Comparison of ENCODE assay signal across 17 mouse cellular contexts in the genomic region with DNA sequence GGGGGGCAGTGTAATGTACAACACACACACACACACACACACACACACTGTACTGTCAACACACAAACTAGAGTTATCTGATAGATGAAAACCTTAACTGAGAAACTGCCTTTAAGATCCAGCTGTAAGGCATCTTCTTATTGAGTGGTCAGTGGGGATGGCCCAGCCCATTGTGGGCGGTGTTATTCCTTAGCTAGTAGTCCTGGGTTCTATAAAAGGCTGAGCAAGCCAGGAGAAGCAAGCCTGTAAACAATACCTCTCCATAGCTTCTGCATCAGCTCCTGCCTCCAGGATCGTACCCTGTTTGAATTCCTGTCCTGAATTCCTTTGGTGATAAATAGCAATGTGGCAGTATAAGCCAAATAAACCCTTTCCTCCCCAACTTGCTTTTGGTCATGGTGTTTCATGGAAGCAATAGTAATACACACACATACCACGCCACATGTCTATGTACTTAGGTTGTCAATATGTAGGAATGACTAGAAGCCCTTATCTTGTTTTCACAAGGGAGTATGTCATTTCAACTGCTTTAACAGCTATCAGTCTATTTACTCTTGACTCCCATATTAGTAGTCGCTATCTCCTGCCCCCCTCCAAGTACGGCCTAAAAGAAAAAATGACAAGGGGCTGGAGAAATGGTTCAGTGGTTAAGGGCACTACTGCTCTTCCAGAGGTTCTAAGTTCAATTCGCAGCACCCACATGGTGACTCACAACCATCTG. TPM values are rescaled to one million over a fixed set of nuclear protein-coding genes. Genes with fewer than 3 reads are reported as not detected.
DNase-seq lines count a peak whose midpoint lies in the region; ATAC-seq and TF ChIP-seq lines count a peak whose summit lies in the region.
"Had no signal": no experiment of that assay in that cellular context is flagged by ENCODE, and none has a peak within 500 bp of the region (broad histone marks: within the 10 kb centered on the region; RNA-seq: fewer than 3 reads in every experiment).

No protein-coding gene starts in this region.

- TF ChIP-seq CTCF in hindbrain, postnatal 0 days (IDR thresholded peaks at IDR 0.05; ENCODE audit: low read depth): no peak

- peak; percentile 13 for DNase-seq in embryo, embryonic 10.5 days (ENCODE audit: low spot score)
- DNase-seq in embryo, embryonic 11 days: no peak
- no peak for DNase-seq in hindbrain, postnatal 0 days (ENCODE audit: low spot score)
- DNase-seq in gastrocnemius, postnatal 4 days (ENCODE audit: low spot score in 2 of 2): no peak
- DNase-seq: adrenal gland, adult 8-10 months; gastrocnemius, postnatal 14 days; heart, postnatal 4 days; kidney, postnatal 10 days; lung, postnatal 14 days; thymus, postnatal 25 days had no signal

- H3K4me2 ChIP-seq in hindbrain, embryonic 13.5 days: peak overlapping the region; percentile 72
- H3K4me2 ChIP-seq in hindbrain, postnatal 0 days (ENCODE audit: low read depth, low read length): no peak overlapping the region
- H3K4me2 ChIP-seq in midbrain, embryonic 15.5 days: peak overlapping the region; percentile 91
- no peak overlapping the region for H3K4me2 ChIP-seq in midbrain, embryonic 16.5 days (ENCODE audit: low read length)
- H3K4me2 ChIP-seq in neural tube, embryonic 13.5 days: peak overlapping the region; percentile 95; the same call in 1 of the 2 replicates

- WGBS in hindbrain, embryonic 13.5 days: 85% methylated on average over 6 of the region's 6 CpGs
- WGBS in hindbrain, postnatal 0 days: 82% methylated on average over 6 of the region's 6 CpGs
- WGBS in midbrain, embryonic 15.5 days: 82% methylated on average over 6 of the region's 6 CpGs
- WGBS in midbrain, embryonic 16.5 days: 81% methylated on average over 6 of the region's 6 CpGs
- 82% methylated on average over 6 of the region's 6 CpGs for WGBS in neural tube, embryonic 13.5 days

- no peak overlapping the region for H3K4me3 ChIP-seq in hindbrain, embryonic 13.5 days
- no peak overlapping the region for H3K4me3 ChIP-seq in hindbrain, postnatal 0 days (ENCODE audit: low read length)
- H3K4me3 ChIP-seq in midbrain, embryonic 15.5 days: no peak overlapping the region
- H3K4me3 ChIP-seq in midbrain, embryonic 16.5 days (ENCODE audit: low read depth, low read length): no peak overlapping the region
- no peak overlapping the region for H3K4me3 ChIP-seq in neural tube, embryonic 13.5 days

- no peak for ATAC-seq in hindbrain, embryonic 13.5 days (ENCODE audit: low FRiP score)
- ATAC-seq in hindbrain, postnatal 0 days: no peak
- no peak for ATAC-seq in midbrain, embryonic 15.5 days (replicated peaks)
- no peak for ATAC-seq in midbrain, embryonic 16.5 days
- no peak for ATAC-seq in neural tube, embryonic 13.5 days (ENCODE audit: low read depth)

- no peaks in the 10 kb centered on the region for H3K27me3 ChIP-seq in hindbrain, embryonic 13.5 days
- no peaks in the 10 kb centered on the region for H3K27me3 ChIP-seq in hindbrain, postnatal 0 days (ENCODE audit: insufficient read depth, low read length)
- no peaks in the 10 kb centered on the region; the same call in 1 of the 2 replicates for H3K27me3 ChIP-seq in midbrain, embryonic 15.5 days (replicated peaks)
- H3K27me3 ChIP-seq in midbrain, embryonic 16.5 days (ENCODE audit: control insufficient read depth, insufficient read depth, low read depth, low read length): no peaks in the 10 kb centered on the region
- H3K27me3 ChIP-seq in neural tube, embryonic 13.5 days: no peaks in the 10 kb centered on the region; the same call in 1 of the 2 replicates

- H3K4me1 ChIP-seq in hindbrain, embryonic 13.5 days (replicated peaks): peaks cover 18% of the 10 kb centered on the region
- H3K4me1 ChIP-seq in hindbrain, postnatal 0 days (ENCODE audit: insufficient read depth, low read length): peaks cover 3% of the 10 kb centered on the region; the same call in 1 of the 2 replicates
- peaks cover 23% of the 10 kb centered on the region for H3K4me1 ChIP-seq in midbrain, embryonic 15.5 days
- peaks cover 16% of the 10 kb centered on the region for H3K4me1 ChIP-seq in midbrain, embryonic 16.5 days (ENCODE audit: control insufficient read depth, insufficient read depth, low read length)
- peaks cover 20% of the 10 kb centered on the region for H3K4me1 ChIP-seq in neural tube, embryonic 13.5 days (replicated peaks)

- no peaks in the 10 kb centered on the region for H3K9me3 ChIP-seq in hindbrain, embryonic 13.5 days
- H3K9me3 ChIP-seq in hindbrain, postnatal 0 days (ENCODE audit: low read length): no peaks in the 10 kb centered on the region
- no peaks in the 10 kb centered on the region for H3K9me3 ChIP-seq in midbrain, embryonic 15.5 days
- no peaks in the 10 kb centered on the region for H3K9me3 ChIP-seq in midbrain, embryonic 16.5 days (replicated peaks; ENCODE audit: control insufficient read depth, low read length, poor library complexity, severe bottlenecking)
- no peaks in the 10 kb centered on the region for H3K9me3 ChIP-seq in neural tube, embryonic 13.5 days

- no peak overlapping the region for H3K27ac ChIP-seq in hindbrain, embryonic 13.5 days
- H3K27ac ChIP-seq in hindbrain, postnatal 0 days: no peak overlapping the region
- no peak overlapping the region for H3K27ac ChIP-seq in midbrain, embryonic 15.5 days
- H3K27ac ChIP-seq in midbrain, embryonic 16.5 days (ENCODE audit: low read length): no peak overlapping the region
- no peak overlapping the region for H3K27ac ChIP-seq in neural tube, embryonic 13.5 days (replicated peaks)

- no peak overlapping the region for H3K9ac ChIP-seq in hindbrain, embryonic 13.5 days
- H3K9ac ChIP-seq in hindbrain, postnatal 0 days (replicated peaks; ENCODE audit: low read length): no peak overlapping the region
- H3K9ac ChIP-seq in midbrain, embryonic 15.5 days: no peak overlapping the region
- no peak overlapping the region for H3K9ac ChIP-seq in midbrain, embryonic 16.5 days (ENCODE audit: low read depth, low read length)
- H3K9ac ChIP-seq in neural tube, embryonic 13.5 days: no peak overlapping the region

- H3K36me3 ChIP-seq in hindbrain, embryonic 13.5 days: peaks cover 25% of the 10 kb centered on the region
- H3K36me3 ChIP-seq in hindbrain, postnatal 0 days (ENCODE audit: insufficient read depth, low read length): peaks cover 19% of the 10 kb centered on the region; the same call in 1 of the 2 replicates
- H3K36me3 ChIP-seq in midbrain, embryonic 15.5 days (replicated peaks): peaks cover 9% of the 10 kb centered on the region
- H3K36me3 ChIP-seq in midbrain, embryonic 16.5 days (ENCODE audit: control insufficient read depth, insufficient read depth, low read length): peaks cover 3% of the 10 kb centered on the region; the same call in 1 of the 2 replicates
- peaks cover 23% of the 10 kb centered on the region for H3K36me3 ChIP-seq in neural tube, embryonic 13.5 days

RNA-seq across cellular contexts. Expression of a gene that starts 1.1 kb away (rescaled TPM):
- polyA plus RNA-seq in hindbrain, embryonic 13.5 days (2015; fragmentation: Nextera tagmentation; extraction: Ambion mirVana): 74.9 and 76.6 TPM in 2 replicates
- 67.5 and 75.5 TPM in 2 replicates for total RNA-seq in hindbrain, postnatal 0 days (2014; rRNA removed)
- polyA plus RNA-seq in hindbrain, postnatal 0 days (2015; fragmentation: Nextera tagmentation; extraction: Ambion mirVana): 76.5 and 81.4 TPM in 2 replicates
- polyA plus RNA-seq in midbrain, embryonic 15.5 days (2015; fragmentation: Nextera tagmentation; extraction: Ambion mirVana): 82.5 and 84.8 TPM in 2 replicates
- 81.9 and 83.3 TPM in 2 replicates for polyA plus RNA-seq in midbrain, embryonic 16.5 days (2015; fragmentation: Nextera tagmentation; extraction: Ambion mirVana)
- polyA plus RNA-seq in neural tube, embryonic 13.5 days (2015; fragmentation: Nextera tagmentation; extraction: Ambion mirVana): 67.3 and 70.8 TPM in 2 replicates
- 10 to 100 TPM; 25.7 to 29.5 TPM for total RNA-seq in gastrocnemius, postnatal 4 days (2021)

RNA-seq across cellular contexts. Expression of a gene that starts 41.0 kb away (rescaled TPM):
- polyA plus RNA-seq in hindbrain, embryonic 13.5 days (2015; fragmentation: Nextera tagmentation; extraction: Ambion mirVana): not detected in 2 replicates
- not detected in 2 replicates for total RNA-seq in hindbrain, postnatal 0 days (2014; rRNA removed)
- not detected in 2 replicates for polyA plus RNA-seq in hindbrain, postnatal 0 days (2015; fragmentation: Nextera tagmentation; extraction: Ambion mirVana)
- polyA plus RNA-seq in midbrain, embryonic 15.5 days (2015; fragmentation: Nextera tagmentation; extraction: Ambion mirVana): not detected in 2 replicates
- not detected in 2 replicates for polyA plus RNA-seq in midbrain, embryonic 16.5 days (2015; fragmentation: Nextera tagmentation; extraction: Ambion mirVana)
- not detected in 2 replicates for polyA plus RNA-seq in neural tube, embryonic 13.5 days (2015; fragmentation: Nextera tagmentation; extraction: Ambion mirVana)
- not detected for total RNA-seq in gastrocnemius, postnatal 4 days (2021)
- total RNA-seq: adrenal gland, adult 8-10 months; gastrocnemius, postnatal 14 days; heart, postnatal 4 days; layer of hippocampus, postnatal 14 days had no signal
- polyA plus RNA-seq: limb, embryonic 11.5 days; stomach, embryonic 14.5 days had no signal

Comparison
In these comparisons a context has a peak if more than half of its experiments do, and no peak if none do; other contexts are left out.
1. H3K4me2 ChIP-seq: peak in hindbrain, embryonic 13.5 days (single experiment), midbrain, embryonic 15.5 days (single experiment) and neural tube, embryonic 13.5 days (single experiment); none in hindbrain, postnatal 0 days (single experiment) and midbrain, embryonic 16.5 days (single experiment).